Mouse (Mus musculus) kidney, adult 18-20 months (tissue): ENCODE measurements around the gene Olfr1487.
"Not testable (repeated sequence)": the region's sequence is repeated elsewhere in the genome, so short reads cannot be mapped to it uniquely, and the experiment has no call there.

ENCODE experiments used
- DNase-seq: peaks from one replicate; pipeline ENCODE4 v3.0.0; 2021

Olfr1487 gene

GRCm38 (mm10) chr19:13617075-13617474 lies at the start of gene Olfr1487:
Gene Olfr1487, plus strand, starts transcription at chr19:13617375.
- not testable (repeated sequence) for DNase-seq

- no peak for DNase-seq
Measured at GRCm38 (mm10) chr19:13583211-13583610, 34.0 kb upstream of the Olfr1487 start, which contains the start of gene Olfr1484. Gene Olfr1484, plus strand, starts transcription at chr19:13583511.

DNA sequence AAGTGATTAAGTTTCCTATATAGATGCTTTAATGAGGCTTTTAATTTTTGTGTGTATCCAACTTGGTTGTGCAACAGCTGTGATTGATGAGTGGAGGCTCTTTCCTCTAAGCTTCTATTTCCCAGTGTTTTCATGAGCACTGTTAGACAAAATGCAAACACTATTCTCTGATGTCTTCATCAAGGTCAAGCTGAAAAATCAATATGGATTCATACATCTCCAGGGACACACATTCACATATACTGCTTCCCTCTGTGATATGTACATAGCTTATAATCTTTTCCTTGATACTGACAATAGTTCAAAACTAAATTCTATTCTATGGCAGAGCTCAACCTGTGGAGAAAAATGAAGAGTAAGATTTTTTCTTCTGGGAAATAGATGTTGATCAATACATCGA lies 14.1 kb downstream of the Olfr1487 start, which contains the start of gene Olfr1489:
Gene Olfr1489 (plus strand): TSS at position 301 of the 400 bp plus-strand sequence.
- DNase-seq = no peak

- no peak for DNase-seq
Measured at GRCm38 (mm10) chr19:13650791-13651190, 33.6 kb downstream of the Olfr1487 start, which contains the start of gene Olfr1490. Gene Olfr1490, plus strand, starts transcription at chr19:13651091.
